Mouse (Mus musculus) forelimb bud, embryonic 11.5 days (tissue): ENCODE measurements around the gene Rnf180.

Source experiments
- DNase-seq: peaks from one replicate; pipeline ENCODE4 v3.0.0-alpha.2; 2012; ENCODE audit warnings: low read depth, low spot score

Rnf180 gene

DNA sequence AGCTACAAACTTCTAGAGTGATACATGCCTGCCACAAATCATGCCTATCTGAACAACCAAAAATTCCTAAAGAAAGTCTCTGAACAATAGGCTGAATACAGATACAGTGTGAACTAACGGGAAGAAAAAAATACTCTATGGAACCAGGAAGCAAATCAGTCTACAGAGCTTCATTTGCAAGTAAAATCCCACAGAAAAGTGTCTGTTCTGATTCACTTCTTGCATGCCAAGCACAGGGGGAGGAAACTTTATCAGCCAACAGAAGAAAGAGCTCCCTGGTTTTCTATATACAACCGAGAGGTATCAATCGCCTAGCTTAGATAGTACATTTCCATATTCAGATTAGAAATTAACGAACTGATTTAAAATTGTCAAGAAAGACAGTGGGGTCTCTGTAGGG is 43.8 kb downstream of the Rnf180 start:
- DNase-seq = no peak

DNA sequence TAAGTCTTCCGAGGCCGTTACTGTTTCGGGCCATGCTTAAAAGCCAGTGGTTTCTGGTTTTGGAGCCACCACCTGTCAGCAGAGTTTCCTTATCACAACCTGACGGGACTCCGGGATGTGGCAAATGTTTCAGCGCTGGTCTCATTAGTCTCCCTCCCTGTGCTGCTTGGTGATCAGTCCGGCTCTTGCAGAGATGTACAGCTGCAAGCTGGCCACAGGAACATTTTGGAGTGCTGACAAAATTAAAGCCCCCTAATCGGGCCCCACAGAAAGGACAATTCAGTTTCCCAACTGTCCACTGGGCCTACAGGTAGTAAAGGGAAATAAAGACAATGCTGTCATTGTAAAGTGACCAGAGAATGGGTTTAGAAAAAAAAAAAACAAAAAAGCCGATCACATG is 44.4 kb downstream of the Rnf180 start:
- DNase-seq = no peak

DNA sequence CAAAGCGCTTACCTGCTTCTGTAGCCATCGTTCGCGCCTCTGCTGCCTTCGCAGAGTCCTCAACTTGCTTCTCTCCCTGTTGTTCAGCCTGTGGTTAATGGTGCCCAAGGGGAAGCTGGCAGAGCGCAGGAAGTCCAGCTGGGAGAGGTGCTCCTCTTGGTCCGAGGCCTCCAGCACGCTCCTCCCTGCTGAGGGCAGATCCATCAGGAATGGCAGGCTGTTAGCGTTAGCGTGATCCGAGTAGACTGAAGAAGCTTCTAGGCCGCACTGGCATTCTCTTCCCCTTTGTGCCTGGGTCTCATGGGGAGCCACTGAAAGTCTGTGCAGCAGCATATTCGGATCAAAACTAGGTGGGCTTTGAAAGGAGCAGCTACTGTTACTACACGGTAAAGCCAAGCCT is 45.0 kb downstream of the Rnf180 start:
- DNase-seq = no peak

DNA sequence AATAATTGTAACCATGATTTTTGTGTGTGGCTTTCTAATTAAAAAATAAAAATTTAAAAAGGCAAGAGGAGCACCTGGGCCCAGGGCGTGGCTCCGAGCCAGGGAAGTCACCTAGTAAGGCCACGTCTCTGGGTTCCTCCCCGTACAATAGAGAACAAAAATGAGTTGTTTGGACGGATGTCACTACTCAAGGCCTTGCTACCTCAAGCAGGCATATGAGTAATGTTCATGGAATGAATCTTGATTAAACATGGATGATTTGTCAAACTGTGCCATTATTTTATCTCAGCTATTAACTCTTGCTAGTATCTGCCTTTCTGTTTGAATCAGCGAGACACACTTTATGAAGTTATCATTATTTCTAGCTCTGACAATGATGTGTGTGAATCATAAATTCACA is 46.9 kb downstream of the Rnf180 start:
- DNase-seq = no peak

DNA sequence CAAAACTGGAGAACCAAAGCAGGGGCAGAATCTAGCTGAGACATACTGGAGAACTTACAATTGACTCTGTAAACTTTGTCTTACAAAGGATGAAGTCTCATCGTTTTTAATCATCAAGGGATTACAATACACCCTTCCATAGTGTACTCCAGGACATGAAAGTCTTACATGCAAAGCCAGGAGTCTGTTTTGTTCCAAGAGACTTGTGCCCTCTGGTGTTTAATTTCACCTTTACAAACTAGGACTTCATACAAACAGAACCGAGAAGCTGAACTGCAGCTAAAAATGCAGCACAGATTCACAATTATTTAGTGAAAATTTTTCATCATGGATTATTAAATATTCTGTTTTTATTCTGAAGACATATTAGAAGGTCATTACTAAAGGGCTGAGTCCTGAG is 53.8 kb downstream of the Rnf180 start:
- DNase-seq = no peak

DNA sequence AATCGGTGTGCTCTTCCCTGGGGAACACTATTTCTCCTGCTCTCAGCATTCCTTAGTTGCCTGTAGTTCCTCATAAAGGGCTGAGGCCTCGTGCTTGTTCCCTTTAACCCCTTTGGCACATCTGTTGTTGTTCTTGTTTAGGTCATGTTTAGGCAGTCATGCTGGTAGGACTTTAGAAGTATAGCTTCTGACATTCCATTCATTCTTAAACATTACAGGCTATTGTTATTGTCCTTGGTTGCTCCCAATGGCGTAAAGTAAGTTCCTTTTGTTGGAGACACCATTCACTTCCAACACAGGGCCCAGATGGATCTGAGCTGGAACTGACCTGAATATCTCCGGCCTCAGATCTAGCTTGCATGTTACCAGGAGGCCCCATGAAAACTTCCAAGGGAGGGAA is 67.5 kb downstream of the Rnf180 start:
- DNase-seq = no peak

DNA sequence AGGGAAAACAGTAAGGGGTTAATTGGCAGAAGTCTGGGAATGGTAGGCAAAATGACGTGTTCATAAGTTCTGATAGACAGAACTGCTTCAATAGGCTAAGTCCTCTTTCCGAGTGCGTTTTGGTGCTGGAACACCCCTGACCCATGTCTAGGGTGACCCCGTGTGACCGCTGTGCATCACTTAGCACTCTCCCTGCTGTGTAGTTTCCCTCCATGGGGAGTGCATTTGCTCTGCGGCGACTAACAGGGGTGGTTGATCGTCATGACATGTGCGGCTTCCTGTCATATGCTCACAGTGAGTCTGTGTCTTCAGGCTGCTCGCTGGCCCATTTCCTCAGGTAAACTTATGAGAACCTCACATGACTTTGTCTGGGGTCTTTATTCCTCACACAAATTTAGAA is 70.6 kb downstream of the Rnf180 start:
- no peak for DNase-seq

DNA sequence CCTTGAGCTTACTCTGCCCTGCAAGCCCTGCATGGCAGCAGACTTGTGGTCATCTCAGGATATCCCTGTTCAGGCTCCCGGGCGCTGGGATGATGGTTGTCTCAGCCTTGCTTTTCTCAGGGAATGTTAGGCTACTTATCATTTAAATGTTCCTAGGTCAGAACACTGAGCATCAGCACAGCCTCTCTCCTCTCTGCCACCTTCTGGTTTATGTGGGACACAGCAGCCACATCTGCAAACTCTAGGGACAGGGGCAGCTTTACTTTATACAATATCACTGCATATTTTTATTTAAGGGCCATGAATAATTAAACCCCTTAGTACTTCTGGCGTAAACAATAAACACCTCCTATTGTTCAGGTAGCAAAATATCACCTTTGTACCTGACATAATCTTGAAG is 71.5 kb downstream of the Rnf180 start:
- no peak for DNase-seq

DNA sequence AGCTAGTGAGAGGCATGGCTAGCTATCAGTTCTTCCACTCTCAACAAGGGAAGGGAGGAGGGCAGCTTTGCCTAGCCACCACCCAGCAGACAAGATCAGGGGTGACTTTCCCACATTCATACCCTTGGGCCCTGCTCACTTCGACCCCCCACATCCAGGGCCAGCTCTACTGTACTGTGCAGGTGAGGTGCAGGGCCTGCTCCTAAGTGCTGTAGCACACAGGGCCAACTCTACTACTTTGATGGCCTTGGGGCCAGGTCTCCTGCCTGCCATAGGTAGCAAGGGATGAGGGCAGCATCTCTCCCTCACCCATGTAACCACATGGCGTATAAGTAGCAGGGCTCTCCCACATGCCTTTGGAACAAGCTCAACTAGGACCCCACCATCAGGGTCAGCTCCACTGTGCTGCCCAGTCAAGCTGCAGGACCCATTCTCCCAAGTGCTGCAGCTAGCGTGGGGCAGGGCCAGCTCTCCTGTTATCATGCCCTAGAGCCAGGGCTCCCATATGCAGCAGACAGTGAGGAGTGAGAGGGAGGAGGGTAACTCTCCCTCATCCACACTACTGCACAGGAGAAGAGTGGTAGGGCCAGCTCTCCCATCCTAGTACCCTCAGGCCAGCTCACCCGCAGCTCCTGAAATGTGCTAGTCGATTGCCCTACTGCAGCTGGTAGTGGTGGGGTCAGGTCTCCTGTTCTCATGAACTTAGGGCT is 72.4 kb downstream of the Rnf180 start:
- DNase-seq = no peak

DNA sequence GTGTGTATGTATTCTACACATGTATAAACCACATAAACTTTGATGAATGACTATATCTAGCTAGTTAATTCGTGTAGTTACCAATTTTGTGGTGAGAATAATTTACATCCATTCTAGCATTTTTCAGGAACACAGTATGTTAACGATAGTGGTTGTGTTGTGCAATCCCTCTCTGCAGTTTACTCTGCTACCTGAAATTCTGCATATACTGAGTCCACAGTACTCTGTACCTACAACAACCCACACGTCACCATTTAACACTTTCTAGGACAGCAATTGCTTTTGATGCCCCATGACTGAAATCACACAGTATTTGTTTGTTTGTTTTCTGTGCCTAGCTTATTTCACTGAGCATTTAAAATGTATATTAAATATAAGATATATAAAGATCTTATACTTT is 83.9 kb downstream of the Rnf180 start:
- no peak for DNase-seq

DNA sequence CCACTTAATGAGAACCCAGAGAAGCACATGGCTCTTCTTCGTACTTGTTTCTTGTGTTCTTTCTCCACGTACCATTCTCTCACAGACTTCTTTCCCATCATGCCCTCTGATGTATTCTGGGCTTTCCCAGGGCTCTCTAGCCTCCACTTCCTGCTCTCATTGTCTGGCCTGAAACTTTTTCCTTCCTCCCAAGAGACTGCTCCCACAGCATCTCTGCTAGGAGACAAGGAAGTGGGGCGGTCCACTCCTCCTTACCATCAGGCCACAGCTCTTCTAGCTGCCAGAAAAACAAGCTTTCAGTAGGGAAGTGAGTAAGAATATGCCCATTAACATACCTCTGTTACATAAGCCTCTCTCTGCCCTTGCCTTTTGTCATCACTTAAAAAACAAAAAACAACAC is 90.8 kb downstream of the Rnf180 start:
- DNase-seq = no peak

DNA sequence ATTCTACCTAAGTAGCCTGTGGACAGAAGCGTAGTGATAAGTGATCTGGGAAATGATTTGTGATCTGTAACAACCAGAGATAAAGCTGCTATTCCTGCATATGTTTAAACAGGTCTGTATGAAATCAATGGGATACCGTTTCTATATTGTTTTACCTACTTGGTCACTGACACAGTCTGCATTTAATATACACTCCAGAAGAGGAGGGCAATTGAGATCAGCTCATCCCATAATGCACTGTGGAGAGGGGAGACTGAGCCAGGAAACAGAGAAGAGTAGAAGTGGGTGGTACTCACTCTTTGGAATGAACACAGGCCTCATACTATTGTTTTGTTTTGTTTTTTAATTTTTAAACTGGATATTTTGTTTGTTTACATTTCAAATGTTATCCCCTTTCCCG is 96.0 kb downstream of the Rnf180 start:
- no peak for DNase-seq

DNA sequence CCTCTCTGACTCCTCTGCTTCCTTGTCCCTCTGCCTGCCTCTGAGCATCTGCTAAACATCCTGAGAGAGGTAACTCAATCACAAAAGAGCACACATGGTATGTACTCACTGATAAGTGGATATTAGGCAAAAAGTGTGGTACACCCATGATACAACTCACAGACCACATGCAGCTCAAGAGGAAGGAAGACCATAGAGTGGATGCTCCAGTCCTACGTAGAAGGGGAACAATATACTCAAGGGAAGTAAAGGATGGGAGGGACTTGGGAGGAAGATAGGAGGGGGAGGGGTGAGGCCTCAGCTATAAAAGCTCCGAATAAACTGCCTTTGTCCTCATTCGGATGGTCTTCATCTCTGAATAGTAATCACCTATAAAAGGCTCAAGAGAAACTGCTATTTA is 96.6 kb downstream of the Rnf180 start:
- no peak for DNase-seq

DNA sequence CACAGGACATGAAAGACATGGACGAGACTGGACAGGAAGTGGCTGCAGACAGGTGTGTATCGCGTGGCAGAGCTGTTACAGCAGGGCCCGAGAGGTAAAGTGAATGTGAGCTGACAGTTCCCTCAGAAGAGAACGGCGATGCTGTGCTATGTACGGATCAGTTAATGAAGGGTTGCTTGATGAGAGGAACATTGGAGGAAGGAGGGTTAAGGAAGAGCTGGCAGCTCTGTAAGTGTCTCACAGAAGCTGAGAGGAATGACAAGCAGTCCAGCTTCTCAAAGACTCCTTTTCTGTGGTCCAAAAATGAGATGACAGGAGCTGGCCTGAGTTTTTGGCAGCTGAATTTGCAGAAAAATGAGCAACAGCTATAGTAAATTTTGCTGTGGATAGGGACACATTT is 101.0 kb downstream of the Rnf180 start:
- no peak for DNase-seq

DNA sequence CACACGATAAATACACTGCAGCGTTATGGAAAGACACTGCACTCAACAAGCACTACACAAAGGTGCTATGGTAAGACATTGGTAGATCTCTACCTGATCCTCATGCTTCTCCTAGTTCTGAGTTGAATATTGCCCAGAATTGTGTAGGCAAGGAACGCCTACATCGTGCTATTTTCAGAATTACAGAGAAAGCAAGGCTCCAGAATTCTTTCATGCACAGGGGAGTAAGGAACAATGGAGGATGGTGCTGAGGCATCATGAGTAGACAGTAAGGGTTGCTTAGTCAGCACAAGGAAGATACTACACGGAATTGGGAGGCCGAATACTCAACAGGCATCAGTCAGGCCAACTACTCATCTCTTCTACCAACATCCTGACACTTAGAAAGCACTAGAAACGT is 105.9 kb downstream of the Rnf180 start:
- DNase-seq = no peak

DNA sequence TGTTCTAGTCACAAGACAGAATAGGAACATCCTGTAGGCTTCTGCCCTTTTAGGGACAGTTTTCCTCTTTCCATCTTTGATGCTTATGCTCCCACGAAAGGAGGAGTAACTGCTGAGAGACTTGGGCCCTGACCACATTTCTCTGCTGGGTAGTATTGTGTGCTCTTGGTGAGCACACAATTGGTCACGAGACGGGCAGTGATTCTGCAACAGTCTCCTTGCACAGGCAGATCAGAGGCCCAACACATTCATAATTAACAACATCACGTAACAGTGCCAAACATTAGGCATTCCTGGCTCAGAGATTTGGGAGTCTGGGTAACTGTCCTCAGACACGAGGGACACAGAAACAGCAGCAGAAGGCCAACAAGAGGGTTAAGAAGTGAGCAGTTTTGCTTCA is 113.8 kb downstream of the Rnf180 start:
- no peak for DNase-seq

DNA sequence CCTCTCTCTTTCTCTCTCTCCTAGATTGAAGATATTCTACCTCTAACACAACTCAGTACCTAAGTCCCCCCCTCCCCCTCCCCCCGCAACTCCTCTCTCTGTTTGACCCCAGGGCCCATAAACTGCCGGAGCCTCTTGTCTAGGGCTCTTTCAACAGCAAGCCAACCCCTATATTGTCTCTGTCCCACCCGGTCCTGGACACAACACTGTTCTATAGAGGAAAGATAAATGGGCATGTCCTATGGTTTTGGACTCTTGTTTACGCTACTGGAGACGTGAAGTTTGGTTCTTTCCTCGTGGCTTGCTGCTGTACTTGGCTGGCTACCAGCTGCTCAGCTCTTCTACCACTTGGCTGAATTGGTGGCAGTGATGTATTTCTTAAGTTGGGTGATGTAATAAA is 129.2 kb downstream of the Rnf180 start:
- DNase-seq = no peak

DNA sequence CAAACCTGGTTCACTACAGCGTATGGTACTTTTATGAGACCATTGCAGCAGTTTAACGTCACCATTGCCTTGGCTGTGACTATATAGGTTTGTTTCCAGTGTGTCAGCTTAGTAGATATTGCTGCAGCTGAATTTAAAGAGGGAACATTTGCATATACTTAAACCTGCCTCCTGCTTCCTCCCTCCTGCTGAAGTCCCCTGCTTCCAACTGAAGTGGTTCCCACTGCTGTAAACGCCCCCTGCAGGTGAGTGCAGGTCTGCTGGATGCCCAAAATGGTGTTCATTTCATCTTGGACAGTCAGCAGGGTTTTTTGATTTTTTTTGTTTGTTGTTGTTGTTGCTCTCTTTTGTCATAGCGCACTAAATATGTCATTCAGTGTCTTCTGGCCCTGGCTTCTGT is 140.7 kb downstream of the Rnf180 start:
- no peak for DNase-seq

DNA sequence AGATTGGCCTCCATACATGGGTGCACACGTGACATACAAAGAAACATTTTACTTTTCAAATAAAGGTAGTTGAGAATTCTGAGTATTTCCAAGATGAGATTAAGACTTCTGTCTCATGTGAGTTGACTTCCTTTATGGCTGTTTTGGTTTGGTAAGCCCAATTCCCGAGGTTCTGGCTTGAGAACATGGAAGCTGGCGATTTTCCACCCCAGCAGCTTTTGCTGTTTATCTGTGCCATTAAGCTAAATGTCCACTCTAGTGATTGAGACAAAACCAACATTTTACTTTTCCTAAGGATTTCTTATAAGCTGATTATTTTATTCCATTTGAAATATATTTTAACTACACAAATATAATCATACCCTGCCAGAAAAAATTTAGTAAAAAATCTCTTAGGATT is 144.6 kb downstream of the Rnf180 start:
- no peak for DNase-seq

DNA sequence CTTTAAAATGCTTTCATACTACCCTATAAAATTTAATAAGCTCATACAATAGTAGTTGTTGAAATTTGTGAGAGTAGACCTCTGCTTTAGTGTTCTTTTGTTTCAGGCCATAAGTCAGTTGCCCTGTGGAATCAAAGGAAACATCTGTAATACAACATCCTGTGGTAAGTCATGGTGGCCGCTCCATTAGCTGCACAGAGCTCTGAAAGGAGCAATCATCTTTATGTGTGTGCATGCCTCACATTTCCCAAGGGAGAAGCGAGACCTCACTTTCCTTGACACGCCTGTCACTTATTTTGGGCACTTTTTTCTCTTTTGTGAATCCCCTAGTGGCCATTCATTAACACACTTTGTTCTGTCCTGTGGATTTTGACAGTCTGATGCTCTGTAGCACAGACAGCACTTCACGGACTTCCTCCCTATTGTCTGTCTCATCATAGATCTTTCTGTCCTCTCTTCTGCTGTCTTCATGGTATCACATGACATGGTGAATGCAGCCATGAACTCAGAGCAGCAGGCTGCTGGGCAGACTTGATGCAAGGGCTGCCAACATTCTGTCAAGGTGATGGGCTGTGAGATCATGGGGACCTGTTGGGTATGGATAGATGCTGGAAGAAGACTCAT is 146.7 kb downstream of the Rnf180 start:
- DNase-seq = peak; percentile 23

DNA sequence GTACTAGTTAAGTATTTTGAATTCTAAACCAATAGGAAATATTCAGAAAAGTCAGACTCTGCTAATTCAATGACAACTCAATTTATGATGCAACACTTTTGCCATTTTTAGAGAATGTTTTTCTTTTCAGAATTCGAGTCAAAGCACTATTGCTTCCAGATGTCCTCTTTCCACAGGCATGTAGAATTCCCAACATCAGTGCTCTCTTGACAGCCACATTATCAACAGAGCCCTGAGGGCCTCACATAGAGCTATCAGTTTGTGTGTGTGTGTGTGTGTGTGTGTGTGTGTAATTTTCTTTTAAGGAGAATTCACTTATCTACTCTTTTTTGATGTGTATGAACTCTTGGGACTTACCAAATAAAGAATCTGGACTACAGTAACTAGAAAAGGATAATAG is 147.8 kb downstream of the Rnf180 start:
- peak; percentile 38 for DNase-seq

DNA sequence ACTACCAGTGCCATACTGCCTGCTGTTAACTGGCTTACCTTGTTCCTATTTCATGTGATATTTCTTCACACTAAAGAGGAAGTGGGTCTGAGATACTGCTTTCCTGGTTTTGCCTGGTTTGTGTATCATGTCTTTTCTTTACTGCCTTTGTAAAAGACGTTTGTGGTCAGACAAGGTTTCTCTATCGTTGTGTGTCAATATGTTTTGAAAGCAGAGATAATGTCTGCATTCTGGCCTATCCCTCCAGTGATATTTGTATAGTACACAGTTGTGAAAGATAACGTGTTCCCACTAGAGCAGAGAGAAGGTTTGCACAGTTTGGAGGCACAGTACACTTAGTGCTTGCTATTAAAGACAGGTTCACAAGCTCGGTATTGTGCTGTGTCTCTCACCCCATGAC is 154.7 kb downstream of the Rnf180 start:
- no peak for DNase-seq

DNA sequence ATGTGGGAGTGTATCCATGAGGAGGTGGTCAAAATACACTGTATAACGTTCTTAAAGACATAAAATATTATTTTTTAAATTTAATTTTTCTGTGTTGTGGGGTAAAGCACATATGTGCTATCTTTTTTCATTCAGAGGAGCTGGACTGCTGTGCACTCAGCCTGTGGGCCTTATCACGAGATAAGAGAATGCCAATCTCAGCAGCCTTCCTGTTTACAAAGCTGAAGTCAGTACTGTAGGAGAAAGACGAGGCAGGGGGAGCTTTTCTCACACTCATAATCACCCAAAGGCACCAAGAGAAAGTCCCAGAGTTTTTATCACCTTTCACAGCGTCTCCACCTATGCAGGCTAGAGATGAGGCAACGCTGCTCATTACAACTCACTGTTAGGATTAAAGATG is 160.2 kb downstream of the Rnf180 start:
- DNase-seq = no peak

DNA sequence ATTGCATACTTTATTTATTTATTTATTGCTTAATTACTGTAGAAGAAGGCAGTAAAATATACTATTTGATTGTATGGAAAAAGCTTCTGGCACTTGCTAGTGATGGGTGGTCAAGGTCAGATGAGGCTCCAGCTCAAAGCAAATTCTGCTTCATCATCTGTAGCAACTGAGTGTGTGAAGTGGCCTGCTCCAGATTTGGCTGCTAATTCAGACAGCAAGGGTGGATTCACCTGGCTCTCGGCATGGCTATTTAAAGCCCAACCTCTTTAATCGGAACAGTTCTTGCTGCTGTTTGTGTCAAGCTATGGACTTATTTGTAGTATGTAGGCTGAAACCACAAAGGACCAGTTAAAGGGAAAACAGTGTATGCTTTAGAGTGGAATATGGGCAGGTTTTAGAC is 161.8 kb downstream of the Rnf180 start:
- no peak for DNase-seq
